Mouse (Mus musculus) urinary bladder, postnatal 36 days (tissue): ENCODE measurements around the gene Rbm33.
A peak's percentile ranks its signal among the peaks of the same experiment; 100 is the strongest.

Experiments used
- DNase-seq, 2 experiments: peaks; one replicate each; pipeline ENCODE4 v3.0.0; 2022; ENCODE audit warnings: low spot score in 2 of 2, mixed read lengths in 1 of 2

Gene Rbm33

GRCm38 (mm10) chr5:28316722-28317245 lies at the start of gene Rbm33:
Rbm33 (plus strand) TSS chr5:28317121.
- DNase-seq = peak; percentile 82

GRCm38 (mm10) chr5:28267576-28267975 lies 49.3 kb upstream of the Rbm33 start:
- no peak for DNase-seq

- no peak for DNase-seq
These were observed 47.4 kb upstream of the Rbm33 start for GRCm38 (mm10) chr5:28269469-28269991.

- no peak for DNase-seq
These were observed 44.1 kb upstream of the Rbm33 start for GRCm38 (mm10) chr5:28272836-28273235.

- no peak for DNase-seq
These were observed 39.6 kb upstream of the Rbm33 start for GRCm38 (mm10) chr5:28277279-28277678.

- no peak for DNase-seq
These were observed 27.8 kb upstream of the Rbm33 start for GRCm38 (mm10) chr5:28289111-28289510.

- no peak for DNase-seq
These were observed 26.3 kb upstream of the Rbm33 start for GRCm38 (mm10) chr5:28290630-28291029.

- DNase-seq = no peak
These were observed 25.6 kb upstream of the Rbm33 start for GRCm38 (mm10) chr5:28291118-28291850.

GRCm38 (mm10) chr5:28292281-28292680 lies 24.6 kb upstream of the Rbm33 start:
- no peak for DNase-seq

GRCm38 (mm10) chr5:28293990-28294389 lies 22.9 kb upstream of the Rbm33 start:
- DNase-seq = peak; percentile 78 to 87

GRCm38 (mm10) chr5:28298161-28298560 lies 18.8 kb upstream of the Rbm33 start:
- no peak for DNase-seq

- DNase-seq = no peak
These were observed 18.2 kb upstream of the Rbm33 start for GRCm38 (mm10) chr5:28298693-28299092.

GRCm38 (mm10) chr5:28299346-28299745 lies 17.6 kb upstream of the Rbm33 start:
- no peak for DNase-seq

- DNase-seq = no peak
These were observed 14.2 kb upstream of the Rbm33 start for GRCm38 (mm10) chr5:28302671-28303070.

GRCm38 (mm10) chr5:28304551-28304950 lies 12.4 kb upstream of the Rbm33 start:
- no peak for DNase-seq

- DNase-seq = no peak
These were observed 1.4 kb upstream of the Rbm33 start for GRCm38 (mm10) chr5:28315526-28315925.

- no peak for DNase-seq
These were observed 685 bp upstream of the Rbm33 start for GRCm38 (mm10) chr5:28316151-28316721.

GRCm38 (mm10) chr5:28317253-28317916 lies 464 bp downstream of the Rbm33 start:
- no peak for DNase-seq

- DNase-seq = no peak
These were observed 971 bp downstream of the Rbm33 start for GRCm38 (mm10) chr5:28317917-28318267.

GRCm38 (mm10) chr5:28318671-28319070 lies 1.8 kb downstream of the Rbm33 start:
- DNase-seq = no peak

- no peak for DNase-seq
These were observed 4.8 kb downstream of the Rbm33 start for GRCm38 (mm10) chr5:28321769-28322168.

GRCm38 (mm10) chr5:28322189-28322588 lies 5.3 kb downstream of the Rbm33 start:
- DNase-seq = no peak

- no peak for DNase-seq
These were observed 6.9 kb downstream of the Rbm33 start for GRCm38 (mm10) chr5:28323822-28324221.
